Mouse (Mus musculus) forebrain, embryonic 14.5 days (tissue): ENCODE measurements at regions not wholly inside any gene's neighbourhood (a gene's known extent, or its start where the extent isn't known, plus 50 kb on each side); places are given as distances from the start of the nearest gene placed in this dataset.

ENCODE experiments used
- ATAC-seq: fragments of 200-750 bp; cut with Nextera tagmentation; 2 replicates; pipeline ENCODE4 v1.8.0; 2017; ENCODE audit warnings: mild to moderate bottlenecking, moderate library complexity
- DNase-seq: peaks from one replicate; pipeline ENCODE4 v3.0.0-alpha.2; 2015; ENCODE audit warnings: low spot score
- H3K27ac ChIP-seq: fragments of 300-500 bp; sonication (generic); 2 replicates; pipeline ENCODE4 v1.5.1; 2014; ENCODE audit warnings: low read depth, mild to moderate bottlenecking, control low read depth, low read length, moderate library complexity
- H3K27me3 ChIP-seq: fragments of 300-500 bp; sonication (generic); replicated peaks from 2 replicates; pipeline ENCODE4 v1.6.1; 2014; ENCODE audit warnings: low read length, control low read depth, mixed read lengths; ENCODE audit not compliant: control insufficient read depth, insufficient read depth
- H3K36me3 ChIP-seq: fragments of 300-500 bp; sonication (generic); 2 replicates; pipeline ENCODE4 v1.6.1; 2014; ENCODE audit warnings: low read length, control low read depth; ENCODE audit not compliant: control insufficient read depth, insufficient read depth
- H3K4me1 ChIP-seq: fragments of 300-500 bp; sonication (generic); 2 replicates; pipeline ENCODE4 v1.6.1; 2014; ENCODE audit warnings: antibody characterized with exemption, low read length, control low read depth; ENCODE audit not compliant: control insufficient read depth, insufficient read depth
- H3K4me2 ChIP-seq: fragments of 300-500 bp; sonication (generic); 2 replicates; pipeline ENCODE4 v1.6.1; 2014; ENCODE audit warnings: mild to moderate bottlenecking, control low read depth, low read length
- H3K4me3 ChIP-seq: fragments of 300-500 bp; sonication (generic); 2 replicates; pipeline ENCODE4 v1.5.1; 2014; ENCODE audit warnings: low read depth, low read length, control low read depth
- H3K9ac ChIP-seq: fragments of 300-500 bp; sonication (generic); 2 replicates; pipeline ENCODE4 v1.6.1; 2014; ENCODE audit warnings: mild to moderate bottlenecking, low read length, control low read depth, moderate library complexity
- H3K9me3 ChIP-seq: fragments of 300-500 bp; sonication (generic); replicated peaks from 2 replicates; pipeline ENCODE4 v1.6.1; 2016; ENCODE audit warnings: low read length, control low read depth, mixed read lengths; ENCODE audit not compliant: control insufficient read depth
- WGBS: fragments of 180-500 bp; shearing (Covaris S2); extraction: QIAGEN DNeasy Blood & Tissue Kit; methylation state at CpG from one replicate; pipeline ENCODE4 v1.1.7; 2014; 5-methylcytosine and 5-hydroxymethylcytosine counted together

- H3K4me1 ChIP-seq, result peaks cover 5% of the 10 kb centered on the region; the same call in 1 of the 2 replicates
- no peak for DNase-seq
- ATAC-seq, result no peak
- H3K4me3 ChIP-seq, result no peak overlapping the region
- H3K27me3 ChIP-seq, result no peaks in the 10 kb centered on the region
- 79% methylated on average over 11 of the region's 11 CpGs for WGBS
- no peak overlapping the region for H3K9ac ChIP-seq
- H3K9me3 ChIP-seq, result no peaks in the 10 kb centered on the region
- H3K36me3 ChIP-seq, result no peaks in the 10 kb centered on the region
- H3K4me2 ChIP-seq, result no peak overlapping the region
- H3K27ac ChIP-seq, result no peak overlapping the region
Observed at GRCm38 (mm10) chr1:166800953-166801603, 119.4 kb upstream of the Fmo9 start.

- Histone ChIP-seq H3K9ac (no peak overlapping the region), H3K4me3 (no peak overlapping the region), H3K27me3 (no peaks in the 10 kb centered on the region), H3K36me3 (no peaks in the 10 kb centered on the region), H3K4me1 (peaks cover under 1% of the 10 kb centered on the region; the same call in 1 of the 2 replicates), H3K9me3 (no peaks in the 10 kb centered on the region), H3K27ac (no peak overlapping the region), H3K4me2 (no peak overlapping the region)
- no peak for DNase-seq
- 73% methylated on average over 4 of the region's 4 CpGs for WGBS
- no peak for ATAC-seq
Observed at GRCm38 (mm10) chr1:166801929-166802328, 120.3 kb upstream of the Fmo9 start.

- Histone ChIP-seq H3K9ac (no peak overlapping the region), H3K36me3 (no peaks in the 10 kb centered on the region), H3K4me1 (no peaks in the 10 kb centered on the region), H3K4me3 (no peak overlapping the region), H3K27me3 (no peaks in the 10 kb centered on the region), H3K27ac (no peak overlapping the region), H3K4me2 (no peak overlapping the region), H3K9me3 (no peaks in the 10 kb centered on the region)
- 90% methylated on average over 2 of the region's 2 CpGs for WGBS
- ATAC-seq, result no peak
- DNase-seq, result no peak
Observed at GRCm38 (mm10) chr1:166803928-166804327, 122.3 kb upstream of the Fmo9 start.

GRCm38 (mm10) chr1:166804333-166804732, 122.7 kb upstream of the Fmo9 start:
- no peak for DNase-seq
- Histone ChIP-seq H3K9ac (no peak overlapping the region), H3K4me3 (no peak overlapping the region), H3K4me1 (no peaks in the 10 kb centered on the region), H3K27ac (no peak overlapping the region), H3K27me3 (no peaks in the 10 kb centered on the region), H3K36me3 (no peaks in the 10 kb centered on the region), H3K9me3 (no peaks in the 10 kb centered on the region), H3K4me2 (no peak overlapping the region)
- 86% methylated on average over 1 of the region's 1 CpGs for WGBS
- no peak for ATAC-seq

- DNase-seq, result peak; percentile 53
- no peak overlapping the region for H3K4me2 ChIP-seq
- 75% methylated on average over 7 of the region's 7 CpGs for WGBS
- no peaks in the 10 kb centered on the region for H3K36me3 ChIP-seq
- ATAC-seq, result 0 out of 2 replicates have a peak, but pooled peaks have one; percentile 32
- no peak overlapping the region for H3K9ac ChIP-seq
- H3K27ac ChIP-seq, result no peak overlapping the region
- H3K4me1 ChIP-seq, result no peaks in the 10 kb centered on the region
- H3K27me3 ChIP-seq, result no peaks in the 10 kb centered on the region
- no peak overlapping the region for H3K4me3 ChIP-seq
- H3K9me3 ChIP-seq, result no peaks in the 10 kb centered on the region
Observed at GRCm38 (mm10) chr1:166807163-166807945, 125.7 kb upstream of the Fmo9 start.

GRCm38 (mm10) chr1:166811341-166812071, 129.9 kb upstream of the Fmo9 start:
- no peak for ATAC-seq
- Histone ChIP-seq H3K36me3 (no peaks in the 10 kb centered on the region), H3K27me3 (no peaks in the 10 kb centered on the region), H3K4me3 (no peak overlapping the region), H3K4me2 (no peak overlapping the region), H3K4me1 (no peaks in the 10 kb centered on the region), H3K9me3 (no peaks in the 10 kb centered on the region), H3K9ac (no peak overlapping the region), H3K27ac (no peak overlapping the region)
- DNase-seq, result no peak
- 92% methylated on average over 9 of the region's 9 CpGs for WGBS

GRCm38 (mm10) chr1:166812072-166812461, 130.4 kb upstream of the Fmo9 start:
- H3K36me3 ChIP-seq, result no peaks in the 10 kb centered on the region
- no peaks in the 10 kb centered on the region for H3K9me3 ChIP-seq
- H3K4me1 ChIP-seq, result no peaks in the 10 kb centered on the region
- H3K27ac ChIP-seq, result no peak overlapping the region
- DNase-seq (no peak), ATAC-seq (no peak)
- no peak overlapping the region for H3K4me2 ChIP-seq
- WGBS, result 90% methylated on average over 7 of the region's 7 CpGs
- H3K4me3 ChIP-seq, result no peak overlapping the region
- H3K27me3 ChIP-seq, result no peaks in the 10 kb centered on the region
- H3K9ac ChIP-seq, result no peak overlapping the region

- Histone ChIP-seq H3K4me2 (no peak overlapping the region), H3K9me3 (no peaks in the 10 kb centered on the region), H3K9ac (no peak overlapping the region), H3K4me3 (no peak overlapping the region), H3K4me1 (no peaks in the 10 kb centered on the region), H3K36me3 (no peaks in the 10 kb centered on the region), H3K27ac (no peak overlapping the region), H3K27me3 (no peaks in the 10 kb centered on the region)
- DNase-seq (no peak), ATAC-seq (no peak)
- 92% methylated on average over 7 of the region's 7 CpGs for WGBS
Observed at GRCm38 (mm10) chr1:166812920-166813439, 131.3 kb upstream of the Fmo9 start.
